Mouse (Mus musculus): ENCODE data around the gene Tmem53.

Tmem53 gene

DNA sequence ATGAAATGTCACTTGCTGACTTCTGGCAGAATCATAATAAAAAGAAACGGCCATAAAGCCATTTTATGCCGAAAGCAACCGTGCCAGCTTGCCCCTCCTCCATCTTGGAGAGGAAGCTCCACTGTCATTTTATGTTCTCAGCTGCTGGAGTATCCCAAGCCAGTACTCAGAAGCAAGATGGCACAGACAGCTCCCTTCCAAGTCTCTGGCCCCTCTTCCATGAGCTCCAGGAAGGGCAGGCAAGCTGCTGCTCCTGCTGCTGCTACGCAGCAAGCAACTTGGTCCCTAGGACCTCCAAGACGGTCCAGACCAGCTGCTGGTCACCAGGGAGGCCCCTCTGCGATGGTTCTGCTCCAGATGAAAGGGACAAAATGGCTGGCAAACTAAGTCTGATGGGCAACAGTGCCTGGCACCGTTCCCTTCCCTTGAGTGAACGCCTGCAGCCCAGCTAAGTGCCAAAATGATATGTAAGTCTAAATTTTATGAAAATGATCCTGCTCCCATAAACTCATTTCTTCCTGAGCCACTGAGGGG, 28.7 kb downstream of the Tmem53 start:
- in situ Hi-C loops (cut with MboI, MseI) = no loop called here

DNA sequence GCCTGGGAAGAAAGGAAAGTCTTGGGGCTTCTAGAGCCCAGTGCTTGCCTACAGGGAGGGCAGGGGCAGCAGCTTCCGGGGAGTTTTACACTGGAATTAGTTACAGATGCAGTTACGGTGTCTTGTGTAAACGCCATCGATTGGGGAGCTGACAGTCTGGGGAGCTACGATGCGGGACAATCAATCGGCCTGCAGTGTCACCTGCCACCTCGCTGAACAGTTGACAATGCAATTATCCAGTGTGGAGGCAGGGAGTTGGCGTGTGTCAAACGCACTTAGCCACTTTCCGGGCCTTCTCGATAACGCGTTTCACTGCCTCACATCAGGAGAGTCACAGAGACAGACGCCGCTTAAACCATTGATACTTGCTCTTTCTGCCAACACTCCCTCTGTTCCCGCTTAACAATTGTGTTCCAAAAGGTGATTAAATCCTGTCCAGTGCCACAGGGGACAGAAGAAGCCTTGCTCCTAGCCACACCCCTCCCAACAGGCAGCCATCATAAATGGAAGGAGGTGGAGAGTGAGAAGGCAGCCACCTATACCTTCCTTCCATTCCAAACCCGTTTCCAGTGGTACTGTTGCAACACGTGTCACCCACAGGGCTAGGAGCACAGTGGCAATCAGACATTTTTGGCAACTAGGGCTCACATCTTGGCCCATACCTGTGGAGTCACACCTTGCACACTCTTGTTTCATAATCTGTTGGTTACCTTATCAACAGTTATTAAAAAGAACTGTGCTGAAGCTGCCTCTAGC, 29.5 kb downstream of the Tmem53 start:
- in situ Hi-C loops (cut with MboI, MseI) = no loop called here

DNA sequence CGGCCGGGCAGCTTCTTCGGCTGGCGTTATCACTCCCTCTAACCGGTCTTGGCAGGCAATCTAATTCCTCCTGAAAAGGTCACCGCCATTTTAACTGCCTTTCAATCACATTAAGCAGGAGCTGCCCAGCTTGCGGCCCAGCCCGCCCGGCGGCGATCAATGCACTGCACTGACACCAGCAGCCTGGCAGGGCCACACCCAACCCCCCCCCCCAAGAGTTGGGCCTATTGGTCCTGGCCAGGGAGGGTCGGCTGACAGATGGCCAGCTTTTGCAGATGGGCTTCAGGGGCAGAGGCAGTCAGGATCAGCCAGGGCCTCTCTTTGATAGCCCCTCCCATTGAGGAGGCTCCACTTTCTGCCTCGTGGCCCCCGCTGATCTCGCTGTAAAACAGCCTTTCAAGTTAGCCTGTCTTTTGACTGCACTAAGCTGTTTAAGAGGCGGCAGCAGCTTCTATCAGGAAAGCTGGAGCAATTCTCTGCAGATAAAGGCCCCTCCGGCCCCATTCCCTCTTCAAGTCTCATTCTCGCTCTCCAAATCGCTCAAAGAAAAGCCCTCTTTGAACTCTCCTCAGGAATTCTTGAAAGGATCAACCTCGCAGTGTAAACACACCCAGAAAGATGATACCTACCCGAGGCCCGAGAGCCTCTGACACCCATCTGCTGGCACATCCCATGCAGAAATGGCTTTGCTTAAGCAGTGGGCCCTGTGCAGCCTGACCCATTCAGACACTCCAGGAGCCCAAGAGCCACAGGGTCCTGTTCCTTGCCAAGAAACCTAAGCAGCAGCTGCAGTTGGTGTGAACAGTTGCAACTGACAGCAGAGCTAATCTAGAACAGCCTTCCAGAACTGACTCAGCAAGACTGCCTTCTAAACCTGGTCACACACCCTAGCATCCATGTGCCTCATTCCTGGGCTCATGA, 31.8 kb downstream of the Tmem53 start:
- in situ Hi-C loops (cut with MboI, MseI) = no loop called here

DNA sequence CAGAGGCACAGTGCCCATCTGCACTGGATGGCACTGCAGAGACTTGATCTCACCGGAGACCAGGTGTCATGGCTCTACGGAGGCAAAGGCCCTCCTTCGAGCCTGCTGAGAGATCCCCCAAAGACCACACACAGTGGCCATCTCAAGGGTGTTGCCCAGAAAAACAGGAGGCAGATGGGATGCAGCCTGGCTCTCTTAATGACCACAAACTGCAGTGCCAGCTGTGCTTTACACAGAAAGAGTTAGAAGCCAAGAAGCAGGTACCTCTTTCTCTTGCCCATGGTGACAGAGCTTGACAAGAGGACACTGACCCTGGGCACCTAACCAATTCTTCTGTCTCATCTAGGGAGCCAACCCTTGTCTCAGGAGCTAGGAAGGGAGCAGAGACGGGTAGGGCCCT, 32.6 kb downstream of the Tmem53 start:
- in situ Hi-C loops (cut with MboI, MseI) = no loop called here

DNA sequence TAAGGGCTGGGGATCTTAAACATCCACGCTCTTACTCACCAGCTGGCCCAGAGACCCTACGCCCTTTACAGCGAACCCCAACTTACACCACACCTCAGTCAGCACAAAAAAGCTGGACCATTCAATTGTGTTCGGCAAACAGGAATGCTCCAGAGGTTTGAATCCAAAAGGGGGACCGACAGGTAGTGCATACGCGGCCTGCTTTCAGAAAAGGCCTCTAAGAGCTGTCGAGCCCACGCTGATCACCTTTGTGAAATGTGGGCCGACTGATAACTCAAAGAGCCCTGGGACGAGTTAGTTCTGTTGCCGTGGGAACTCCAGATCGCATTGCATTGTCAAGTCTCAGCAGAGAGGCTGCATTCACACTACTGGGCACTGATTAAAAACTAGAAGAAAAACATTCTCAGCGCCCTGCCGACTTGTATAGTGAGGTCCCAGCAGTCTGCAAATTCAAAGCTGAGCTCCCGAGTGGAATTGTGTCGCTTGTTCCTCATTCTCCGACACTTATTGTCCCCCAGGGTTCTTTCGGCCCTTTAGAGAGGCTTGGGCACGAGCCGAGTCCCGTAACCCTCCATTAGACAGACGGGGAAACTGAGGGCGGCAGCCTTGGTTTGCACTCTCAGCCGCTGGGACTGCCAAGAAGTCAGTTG, 36.7 kb downstream of the Tmem53 start:
- in situ Hi-C loops (cut with MboI, MseI) = no loop called here

DNA sequence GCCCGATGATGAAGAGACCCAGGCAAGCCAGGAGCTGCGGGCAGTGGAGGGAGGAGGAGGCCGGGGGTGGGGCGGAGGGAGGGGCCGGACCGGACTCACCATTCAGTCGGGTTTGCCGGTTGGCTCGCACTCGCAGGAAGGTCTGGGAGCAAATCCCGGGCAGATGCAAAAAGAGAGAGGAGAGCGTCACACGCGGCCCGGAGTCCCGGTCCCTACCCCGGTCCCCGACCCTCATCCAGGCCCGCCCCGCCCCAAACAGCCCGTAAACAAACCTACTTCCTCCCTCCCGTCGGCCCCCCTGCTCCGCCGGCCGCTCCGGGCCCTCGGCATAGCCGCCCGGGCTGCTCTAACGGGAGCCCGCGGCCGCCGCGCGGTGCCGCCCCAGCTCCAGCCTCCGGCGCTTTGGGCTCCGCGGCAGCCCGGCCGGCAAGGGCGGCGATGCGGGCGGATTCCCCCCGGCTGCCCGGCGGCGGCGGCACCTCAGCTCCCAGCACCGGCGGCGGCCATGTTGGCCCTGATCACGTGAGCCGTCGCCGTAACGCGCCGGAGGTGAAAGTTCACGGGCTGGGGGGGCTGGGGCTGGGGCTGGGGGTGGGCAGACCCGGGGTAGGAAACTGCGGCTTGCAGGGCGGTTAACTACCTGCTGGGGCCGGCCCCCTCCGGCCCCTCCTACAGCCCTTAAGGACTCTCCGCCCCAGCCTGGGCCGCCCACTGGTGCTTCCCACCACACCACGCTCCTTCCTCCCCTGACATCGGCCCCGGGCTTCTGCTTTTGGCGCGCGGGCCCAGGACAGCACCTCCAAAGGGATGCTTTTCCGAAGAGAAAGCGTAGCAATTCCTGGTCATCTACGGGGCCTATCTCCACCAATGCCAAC, 37.4 kb downstream of the Tmem53 start:
- in situ Hi-C loops (cut with MboI, MseI) = no loop called here

DNA sequence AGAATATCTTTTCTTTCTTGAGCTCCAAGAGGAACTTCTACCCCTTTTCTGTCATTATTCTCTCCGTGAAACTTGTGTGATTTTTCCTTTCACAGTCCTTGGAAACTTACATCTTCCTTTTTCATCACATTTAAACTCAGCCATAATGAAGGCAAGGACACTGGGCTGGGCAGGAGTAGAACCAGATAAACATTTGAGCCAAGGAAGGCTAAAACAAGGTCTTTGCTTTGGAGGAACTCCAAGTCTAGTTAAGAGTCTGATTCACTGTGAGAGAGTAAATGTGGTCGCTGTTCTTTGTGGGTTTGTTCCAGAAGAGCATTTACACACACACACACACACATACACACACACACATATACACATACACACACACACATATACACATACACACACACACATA, 39.9 kb downstream of the Tmem53 start:
- in situ Hi-C loops (cut with MboI, MseI) = no loop called here

DNA sequence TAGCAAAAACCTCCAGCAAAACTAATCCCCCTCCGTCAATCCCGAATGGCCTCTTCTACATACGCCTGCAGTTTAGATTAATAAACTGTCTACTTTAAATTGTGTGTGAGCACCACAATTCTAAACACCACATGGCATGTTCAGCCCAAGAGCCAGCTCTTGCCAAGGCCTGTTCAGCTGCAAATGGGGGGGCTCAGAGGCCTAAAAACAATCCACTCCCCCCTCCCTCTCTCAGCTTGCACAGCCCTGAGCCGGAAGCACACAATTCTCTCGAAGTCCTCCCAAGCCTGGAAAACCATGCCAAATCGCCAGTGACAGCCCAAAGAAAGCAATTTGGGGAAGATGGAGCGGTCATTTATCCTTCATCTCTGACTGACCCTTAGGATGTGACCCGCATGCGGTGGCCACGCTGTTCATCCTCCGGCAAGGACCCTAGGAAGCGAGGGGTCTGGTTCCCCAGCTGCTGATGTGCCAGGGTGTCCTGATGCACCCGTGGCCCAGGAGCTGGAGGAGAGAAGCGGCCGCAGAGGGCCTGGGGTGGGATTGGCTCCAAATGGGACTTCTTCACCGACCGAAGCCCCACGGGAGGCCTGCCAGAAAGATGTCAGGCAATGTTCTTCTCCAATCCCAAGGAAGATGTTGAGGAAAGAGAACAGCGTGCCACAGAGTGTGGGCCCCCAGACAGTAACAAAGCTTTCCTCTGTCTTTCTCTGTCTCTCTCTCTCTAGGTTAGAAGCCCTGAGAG, 45.3 kb downstream of the Tmem53 start:
- in situ Hi-C loops (cut with MboI, MseI) = no loop called here

DNA sequence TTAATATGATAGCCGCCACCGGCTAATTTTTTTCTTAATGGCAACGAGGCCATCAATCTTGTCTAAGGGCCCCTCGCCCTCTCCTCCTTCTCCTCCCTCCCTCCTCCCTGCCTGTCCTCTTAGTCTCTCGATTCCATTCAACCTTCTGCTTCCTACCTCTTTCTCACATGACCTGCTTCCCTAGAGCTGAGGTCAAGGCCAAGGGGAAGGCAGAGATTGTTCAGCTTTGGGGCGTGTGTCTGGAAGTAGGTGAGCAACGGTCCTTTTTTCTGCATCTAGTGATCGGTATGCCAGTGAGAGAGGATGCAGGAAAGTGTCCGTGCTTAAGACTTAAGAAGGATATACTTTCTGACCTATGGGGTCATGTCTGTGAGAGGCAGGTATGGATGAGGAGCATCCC, 46.1 kb downstream of the Tmem53 start:
- in situ Hi-C loops (cut with MboI, MseI) = no loop called here

DNA sequence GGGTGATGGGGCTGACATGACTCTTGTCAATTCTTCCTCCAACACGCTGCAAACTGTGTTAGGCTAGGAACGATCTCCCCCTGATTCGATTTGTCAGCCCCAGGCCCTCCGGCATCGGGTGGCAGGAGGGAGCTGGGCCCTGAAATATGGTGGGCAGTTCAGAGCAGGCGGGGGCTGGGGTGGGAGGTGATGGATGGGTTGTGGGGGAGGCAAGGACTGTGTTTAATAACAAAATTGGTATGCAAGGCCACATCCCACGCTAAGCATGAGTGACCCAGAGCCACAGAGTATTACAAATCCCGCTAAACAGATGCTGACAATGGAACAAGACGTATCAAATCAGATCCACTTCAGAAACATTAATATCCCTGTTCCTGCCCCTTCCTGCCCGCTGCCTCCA, 48.2 kb downstream of the Tmem53 start:
- in situ Hi-C loops (cut with MboI, MseI) = no loop called here

DNA sequence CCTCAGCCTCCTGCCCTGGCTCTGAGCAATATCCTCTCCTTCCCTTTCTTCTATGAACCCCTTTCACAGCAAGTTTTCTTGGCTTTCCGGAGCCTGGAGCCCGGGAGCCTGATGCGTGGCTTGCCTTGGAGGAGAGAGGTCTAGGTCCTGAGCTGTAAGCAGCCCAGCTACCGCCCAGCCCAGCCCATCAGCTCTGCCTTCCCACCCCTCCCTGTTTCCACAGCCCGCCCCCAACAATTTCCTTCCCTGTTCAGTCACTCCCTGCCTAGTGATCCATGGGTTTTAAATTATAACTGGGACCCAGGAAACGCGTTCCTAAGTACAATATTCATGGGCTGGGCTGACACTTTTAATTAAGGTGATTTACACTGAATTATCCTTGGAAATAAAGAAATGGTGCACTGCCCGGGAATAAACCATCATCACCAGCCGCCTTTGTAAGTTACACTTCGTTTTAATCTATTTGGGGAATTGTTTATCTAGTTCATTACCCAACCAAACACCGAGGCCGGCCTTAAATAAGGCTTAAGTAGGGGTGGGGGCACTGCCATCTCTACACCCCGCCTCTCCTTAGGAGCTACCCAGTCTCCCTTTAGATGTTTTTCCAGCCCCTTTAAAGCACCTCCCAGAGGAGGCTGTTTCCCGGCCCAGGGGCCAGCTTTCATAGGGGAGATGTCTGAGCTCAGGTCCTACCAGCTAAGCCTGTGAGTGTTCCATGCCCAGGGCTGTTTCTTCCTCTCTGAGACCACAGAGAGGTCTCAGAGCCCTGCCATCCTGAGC, 50.5 kb downstream of the Tmem53 start:
- in situ Hi-C loops (cut with MboI, MseI) = no loop called here

DNA sequence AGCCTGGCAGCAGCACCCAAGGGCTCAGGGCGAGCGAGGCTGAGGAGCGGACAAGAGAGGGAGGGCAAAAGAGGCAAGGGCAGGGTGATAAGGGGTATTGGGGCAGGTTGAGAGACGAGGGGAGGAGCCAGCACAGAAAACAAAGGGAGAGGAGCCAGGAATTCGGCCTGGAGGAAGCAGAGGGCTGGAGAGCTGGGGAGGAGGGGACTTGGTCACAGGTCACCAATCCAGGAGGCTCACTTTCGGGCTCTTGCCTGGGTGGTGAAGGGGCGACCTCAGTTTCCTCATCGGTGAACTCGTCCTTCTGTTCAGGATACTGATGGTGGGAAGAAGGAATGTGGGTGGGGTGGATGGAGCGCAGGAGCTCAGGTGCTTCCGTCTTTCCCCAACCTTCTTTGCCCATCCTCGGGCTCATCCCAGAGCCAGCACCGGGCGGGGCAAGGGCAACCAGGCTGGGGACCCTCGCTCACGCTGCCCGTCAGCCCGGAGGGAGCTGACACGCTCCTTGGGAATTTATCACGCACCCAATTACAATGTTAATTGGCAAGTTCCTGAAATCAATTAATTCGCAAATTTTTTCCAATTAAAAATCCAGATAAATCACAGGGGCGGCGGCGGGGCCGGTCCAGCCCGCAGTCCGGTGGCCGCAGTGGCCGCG, 52.0 kb downstream of the Tmem53 start:
- in situ Hi-C loops (cut with MboI, MseI) = no loop called here

DNA sequence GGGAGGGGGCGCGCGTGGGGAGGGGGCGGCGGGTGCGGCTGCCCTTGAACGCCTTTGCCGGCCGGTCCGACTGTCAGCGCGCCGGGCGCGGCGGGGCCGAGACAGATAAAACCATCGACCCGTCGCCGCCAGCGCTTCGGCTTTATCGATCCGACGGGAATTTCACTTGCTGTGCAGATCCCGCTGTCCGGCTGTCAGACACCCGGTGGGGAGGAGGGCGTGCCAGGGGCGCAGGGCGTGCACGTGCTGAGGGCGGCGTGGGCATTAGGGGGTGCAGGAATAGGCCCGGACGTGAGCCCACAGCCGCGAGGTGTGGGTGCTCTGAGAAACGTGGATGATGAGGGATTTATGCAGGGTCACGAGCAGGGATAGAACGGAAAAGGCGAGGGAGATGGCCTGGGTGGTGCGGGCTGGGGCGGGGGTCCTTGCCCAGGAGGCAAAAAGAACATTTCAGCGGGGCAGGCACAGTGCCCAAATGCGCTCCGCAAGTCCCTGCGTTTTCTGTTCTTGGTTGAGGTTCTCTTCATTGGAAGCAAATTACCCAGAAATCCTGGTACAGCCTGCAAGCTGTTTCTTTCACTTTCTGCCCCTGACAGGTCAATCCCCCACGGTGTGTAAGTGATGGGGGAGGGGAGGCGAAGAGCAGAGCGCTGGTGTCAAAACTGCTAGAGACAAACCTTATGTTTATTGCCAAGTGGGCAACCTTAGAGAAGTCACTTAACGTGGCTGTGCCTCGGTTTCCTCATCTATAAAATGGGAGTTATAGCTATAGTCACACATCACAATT, 52.7 kb downstream of the Tmem53 start:
- in situ Hi-C loops (cut with MboI, MseI) = no loop called here

DNA sequence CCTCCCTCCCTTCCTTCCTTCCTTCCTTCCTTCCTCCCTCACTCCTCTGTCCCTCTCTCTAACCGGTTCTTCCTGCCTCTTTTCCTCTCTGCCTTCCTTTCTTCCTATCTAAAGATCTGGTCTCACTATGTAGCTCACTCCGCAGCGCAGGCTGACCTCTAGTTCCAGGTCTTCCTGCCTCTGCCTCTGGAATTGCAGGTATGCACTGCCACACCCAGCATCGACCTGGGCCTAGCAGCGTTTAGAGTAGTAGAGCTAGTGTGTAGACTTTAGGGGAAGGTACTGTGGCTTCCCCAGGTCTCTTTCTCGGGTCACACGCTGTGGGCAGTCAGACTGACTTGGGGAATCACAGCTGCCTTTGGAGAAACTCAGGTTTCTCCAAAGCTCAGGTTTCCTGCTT, 53.7 kb downstream of the Tmem53 start:
- in situ Hi-C loops (cut with MboI, MseI) = no loop called here

DNA sequence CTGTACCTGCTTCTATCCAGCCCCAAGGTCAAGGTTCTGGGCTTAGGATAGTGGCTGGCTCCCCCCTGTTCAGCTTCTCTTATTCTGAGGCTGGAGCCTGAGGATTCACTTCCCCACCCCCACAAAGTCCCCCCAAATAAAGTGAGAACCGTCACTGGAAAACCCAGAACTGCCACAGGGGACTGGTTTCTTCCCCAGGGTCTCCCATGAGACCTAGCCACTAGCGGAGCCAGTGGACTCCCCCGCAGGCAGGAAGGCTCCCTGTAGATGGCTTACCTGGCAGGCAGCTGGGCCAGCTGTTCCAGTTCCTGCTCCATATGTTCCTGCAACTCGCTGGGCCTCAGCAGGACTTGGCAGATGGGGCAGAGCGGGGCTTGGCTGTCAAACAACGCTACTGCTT, 55.5 kb downstream of the Tmem53 start:
- in situ Hi-C loops (cut with MboI, MseI) = no loop called here

DNA sequence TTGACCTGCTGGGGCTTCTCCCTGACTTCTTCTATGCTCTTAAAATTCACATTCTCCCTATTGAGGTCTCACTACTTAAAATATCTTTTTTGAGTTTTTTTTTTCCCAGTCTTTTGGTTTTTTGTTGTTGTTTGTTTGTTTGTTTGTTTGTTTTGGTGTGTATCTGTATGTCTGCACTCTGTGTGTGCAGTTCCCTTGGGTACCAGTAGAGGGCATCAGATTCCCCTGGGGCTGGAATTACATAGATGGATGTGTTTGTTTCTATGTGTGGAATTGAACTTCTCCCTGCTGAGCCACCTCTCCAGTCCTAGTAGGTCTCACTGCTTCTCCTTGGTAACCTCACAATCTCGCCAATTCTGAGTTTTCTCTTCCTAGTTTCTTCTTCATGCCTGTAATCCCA, 57.7 kb downstream of the Tmem53 start:
- in situ Hi-C loops (cut with MboI, MseI) = no loop called here

DNA sequence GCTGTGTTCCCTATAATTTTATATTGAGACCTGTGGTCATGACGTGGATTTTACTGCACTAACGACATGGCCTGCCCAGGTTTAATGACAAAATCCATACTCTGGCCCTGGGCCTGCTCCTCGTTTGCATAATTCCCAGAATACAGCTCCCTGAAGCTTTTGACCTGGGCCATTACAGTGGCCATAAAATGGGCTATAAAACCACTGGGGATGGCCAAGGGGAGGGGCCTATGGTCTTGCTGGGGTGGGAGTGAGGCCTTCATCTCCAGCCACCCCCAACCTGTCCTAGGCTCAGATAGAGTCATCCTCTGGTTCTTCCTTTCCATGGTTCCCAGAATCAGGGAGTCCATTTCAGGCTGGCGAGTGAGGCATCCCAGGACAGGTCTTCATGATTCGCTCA, 60.1 kb downstream of the Tmem53 start:
- in situ Hi-C loops (cut with MboI, MseI) = loop anchor here (10.0 kb wide), 1 partner anchor 227 kb away; no protein-coding TSS in a partner anchor

DNA sequence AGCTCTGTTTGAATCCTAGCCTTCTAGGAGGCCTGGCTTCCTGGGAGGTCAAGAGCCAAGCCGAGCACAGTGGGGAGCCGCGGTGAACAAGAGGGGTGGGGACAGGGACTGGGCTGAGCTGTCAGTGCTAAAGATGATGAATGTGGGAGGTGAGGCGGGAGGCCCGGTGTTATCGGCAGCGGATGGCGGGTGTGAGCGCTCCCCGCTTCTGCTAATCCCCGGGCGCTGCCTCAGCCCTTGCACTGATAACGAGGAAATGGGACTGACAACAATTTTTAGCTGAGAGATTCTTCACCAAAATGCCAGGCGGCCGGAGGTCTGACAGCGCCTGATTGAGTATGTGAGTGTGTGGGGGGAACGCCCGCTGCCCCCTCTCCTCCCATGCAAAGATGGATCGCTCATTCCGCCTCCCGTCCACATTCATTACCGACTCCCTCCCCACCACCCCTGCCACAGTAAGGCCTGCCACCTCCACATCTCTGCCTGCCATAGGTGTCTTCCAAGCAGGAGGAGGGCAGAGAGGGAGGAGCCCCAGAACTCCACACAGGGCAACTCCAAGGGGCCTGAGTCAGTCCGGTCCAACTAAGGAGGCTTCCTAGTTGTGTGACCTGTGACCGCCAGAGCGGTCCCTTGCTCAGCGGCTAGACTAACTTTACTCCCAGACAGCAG, 60.8 kb downstream of the Tmem53 start:
- in situ Hi-C loops (cut with MboI, MseI) = loop anchor here (10.0 kb wide), 1 partner anchor 228 kb away; no protein-coding TSS in a partner anchor
